ENCODE assay signal across 10 mouse cellular contexts in the genomic region with DNA sequence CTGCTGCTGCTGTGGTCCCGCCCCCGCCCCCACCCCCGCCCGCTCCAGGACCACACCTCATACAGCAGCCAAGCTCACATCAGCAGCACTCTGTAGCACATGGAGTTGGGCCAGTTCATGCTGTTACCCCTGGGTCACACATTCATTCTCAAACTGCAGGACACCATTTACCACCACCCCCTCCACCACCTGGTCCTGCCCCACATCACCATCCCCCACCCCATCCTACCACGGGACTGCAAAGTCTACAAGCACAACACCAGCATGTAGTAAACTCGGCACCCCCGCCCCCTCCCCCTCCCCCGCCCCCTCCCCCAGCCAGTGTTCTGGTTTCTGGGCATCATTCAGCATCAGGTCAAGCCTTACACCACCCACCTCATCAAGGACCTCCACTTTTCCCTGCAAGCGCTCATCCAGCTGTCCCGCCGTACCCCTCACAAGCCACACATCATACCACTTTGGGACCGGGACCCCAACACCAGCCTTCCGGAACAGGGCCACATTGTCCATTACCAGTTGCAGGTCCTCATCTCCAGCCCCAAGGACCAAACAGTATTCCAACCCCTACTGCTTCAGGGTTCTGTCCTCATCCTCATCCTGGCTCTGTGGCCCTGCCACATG.
DNase-seq lines count a peak whose midpoint lies in the region; ATAC-seq and TF ChIP-seq lines count a peak whose summit lies in the region.
"Had no signal": no experiment of that assay in that cellular context is flagged by ENCODE, and none has a peak within 500 bp of the region (broad histone marks: within the 10 kb centered on the region; RNA-seq: fewer than 3 reads in every experiment).

No protein-coding gene starts in this region.

- DNase-seq in heart, postnatal 14 days, result no peak
- DNase-seq in ES-CJ7 (ENCODE audit: low read depth, low spot score), result peak; percentile 47
- no peak for DNase-seq in liver, embryonic 14.5 days (ENCODE audit: low read depth in 3 of 3, low spot score in 3 of 3)
- no peak for DNase-seq in left cerebral cortex, postnatal 36 days (ENCODE audit: low spot score in 2 of 2)
- no peak for DNase-seq in retina, postnatal 1 day
- DNase-seq: adrenal gland, postnatal 25 days; cerebellum, postnatal 36 days had no signal

- H3K27ac ChIP-seq in heart, embryonic 15.5 days, result no peak overlapping the region
- 0 out of 2 replicates have a peak overlapping the region, but pooled peaks have one; percentile 10 for H3K27ac ChIP-seq in forebrain, embryonic 16.5 days (ENCODE audit: low read length)
- no peak overlapping the region for H3K27ac ChIP-seq in liver, embryonic 14.5 days

- intact Hi-C loops in heart, postnatal 14 days (cut with DNase I), result loop anchor here (5.0 kb wide), 1 partner anchor 35 kb away; no protein-coding TSS in a partner anchor
- intact Hi-C loops in left cerebral cortex, postnatal 36 days (cut with DNase I), result loop anchor here (10.0 kb wide), 1 partner anchor 112 kb away; no protein-coding TSS in a partner anchor

- H3K4me2 ChIP-seq in heart, embryonic 15.5 days, result no peak overlapping the region
- no peak overlapping the region for H3K4me2 ChIP-seq in forebrain, embryonic 16.5 days (ENCODE audit: low read length)
- no peak overlapping the region for H3K4me2 ChIP-seq in liver, embryonic 14.5 days (ENCODE audit: low read depth)

- H3K36me3 ChIP-seq in heart, embryonic 15.5 days, result peaks cover 70% of the 10 kb centered on the region
- peaks cover 44% of the 10 kb centered on the region for H3K36me3 ChIP-seq in forebrain, embryonic 16.5 days (ENCODE audit: control insufficient read depth, insufficient read depth)
- H3K36me3 ChIP-seq in liver, embryonic 14.5 days (replicated peaks; ENCODE audit: control insufficient read depth, insufficient read depth, low read depth), result peaks cover 50% of the 10 kb centered on the region

- no peaks in the 10 kb centered on the region for H3K9me3 ChIP-seq in heart, embryonic 15.5 days (replicated peaks)
- no peaks in the 10 kb centered on the region for H3K9me3 ChIP-seq in forebrain, embryonic 16.5 days (ENCODE audit: control insufficient read depth, low read length)
- H3K9me3 ChIP-seq in liver, embryonic 14.5 days (ENCODE audit: control insufficient read depth, low read length), result no peaks in the 10 kb centered on the region

- no peak for TF ChIP-seq EP300 in liver, embryonic 14.5 days (IDR thresholded peaks at IDR 0.05; ENCODE audit: low read depth)

- H3K27me3 ChIP-seq in heart, embryonic 15.5 days, result no peaks in the 10 kb centered on the region
- H3K27me3 ChIP-seq in forebrain, embryonic 16.5 days (replicated peaks; ENCODE audit: control insufficient read depth, insufficient read depth, low read length), result no peaks in the 10 kb centered on the region
- H3K27me3 ChIP-seq in liver, embryonic 14.5 days (ENCODE audit: control insufficient read depth, insufficient read depth, low read length), result no peaks in the 10 kb centered on the region

- no peak overlapping the region for H3K4me3 ChIP-seq in heart, embryonic 15.5 days
- H3K4me3 ChIP-seq in forebrain, embryonic 16.5 days (replicated peaks; ENCODE audit: low read length), result no peak overlapping the region
- H3K4me3 ChIP-seq in liver, embryonic 14.5 days (ENCODE audit: insufficient read depth in 1 of 2, low read depth in 2 of 2, low read length in 2 of 2), result no peak overlapping the region

- TF ChIP-seq CTCF in liver, embryonic 14.5 days (IDR thresholded peaks at IDR 0.05; ENCODE audit: low read depth), result no peak

- 0 out of 2 replicates have a peak, but pooled peaks have one; percentile 22 for ATAC-seq in heart, embryonic 15.5 days (replicated peaks; ENCODE audit: insufficient number of reproducible peaks, insufficient read depth, low FRiP score, low read depth)
- ATAC-seq in forebrain, embryonic 16.5 days, result peak; percentile 39
- peak; percentile 21; the same call in 1 of the 2 replicates for ATAC-seq in liver, embryonic 14.5 days (ENCODE audit: insufficient read depth)
- ATAC-seq in megakaryocyte progenitor cell, adult 5-6 weeks (replicated peaks; ENCODE audit: poor library complexity), result no peak

- peaks cover 3% of the 10 kb centered on the region; the same call in 1 of the 2 replicates for H3K4me1 ChIP-seq in heart, embryonic 15.5 days (replicated peaks)
- no peaks in the 10 kb centered on the region for H3K4me1 ChIP-seq in forebrain, embryonic 16.5 days (replicated peaks; ENCODE audit: control insufficient read depth, insufficient read depth, low read length)
- no peaks in the 10 kb centered on the region for H3K4me1 ChIP-seq in liver, embryonic 14.5 days (replicated peaks; ENCODE audit: control insufficient read depth in 2 of 2, insufficient read depth in 2 of 2, low read length in 1 of 2)

- no peak overlapping the region for H3K9ac ChIP-seq in heart, embryonic 15.5 days
- no peak overlapping the region for H3K9ac ChIP-seq in forebrain, embryonic 16.5 days (replicated peaks; ENCODE audit: low read depth, low read length)
- H3K9ac ChIP-seq in liver, embryonic 14.5 days (replicated peaks), result no peak overlapping the region

- 74% methylated on average over 10 of the region's 13 CpGs for WGBS in heart, embryonic 15.5 days
- WGBS in forebrain, embryonic 16.5 days, result 82% methylated on average over 13 of the region's 13 CpGs
- WGBS in liver, embryonic 14.5 days (ENCODE audit: insufficient replicate concordance), result 79% methylated on average over 13 of the region's 13 CpGs
